Mouse (Mus musculus): ENCODE measurements at regions not wholly inside any gene's neighbourhood (a gene's known extent, or its start where the extent isn't known, plus 50 kb on each side); places are given as distances from the start of the nearest gene placed in this dataset.

DNA sequence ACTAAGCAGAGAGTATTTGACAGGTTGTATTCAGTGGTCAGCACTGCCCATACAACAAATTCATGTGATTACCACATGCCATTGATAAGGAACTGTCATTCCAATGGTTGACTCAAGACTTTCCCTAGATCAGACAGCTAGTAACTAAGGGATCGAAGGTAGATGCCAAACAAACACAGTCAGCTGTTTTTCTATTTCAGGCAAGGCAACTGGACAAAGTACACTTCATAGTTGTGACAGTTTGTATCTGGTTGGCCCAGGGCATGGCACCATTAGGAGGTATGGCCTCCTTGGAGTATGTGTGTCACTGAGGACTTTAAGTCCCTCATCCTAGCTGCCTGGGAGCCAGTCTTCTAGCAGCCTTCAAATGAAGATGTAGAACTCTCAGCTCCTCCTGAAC is 62.8 kb upstream of the Aldh1a3 start:
- DNase-seq: no peak

GRCm38 (mm10) chr7:66487751-66488150 is 60.4 kb upstream of the Aldh1a3 start:
- no peak for DNase-seq

DNA sequence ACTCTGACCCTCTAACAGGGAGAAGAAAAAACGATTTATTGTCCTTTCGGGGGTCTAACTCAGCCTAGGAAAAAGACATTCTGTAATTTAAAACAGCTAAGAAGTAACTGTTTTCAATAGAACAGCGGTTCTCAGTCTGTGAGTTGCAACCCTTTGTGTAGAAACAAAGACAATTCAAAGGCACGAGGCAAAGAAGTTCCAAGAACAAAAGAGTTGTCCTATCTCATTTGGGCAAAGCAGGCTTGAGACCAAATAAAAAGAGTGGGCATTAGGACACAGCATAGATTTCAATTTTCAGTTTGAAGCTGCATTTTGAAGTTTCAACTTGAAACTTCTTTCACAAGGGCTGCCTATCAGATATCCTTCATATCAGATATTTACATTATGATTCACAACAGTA is 53.1 kb upstream of the Aldh1a3 start:
- DNase-seq: no peak

GRCm38 (mm10) chr7:66479321-66479720 is 52.0 kb upstream of the Aldh1a3 start:
- no peak for DNase-seq

GRCm38 (mm10) chr7:66478106-66478505 is 50.8 kb upstream of the Aldh1a3 start:
- DNase-seq: no peak

- peak; percentile 65 for DNase-seq
Observed at GRCm38 (mm10) chr7:66477475-66477874, 50.2 kb upstream of the Aldh1a3 start.
